Mouse (Mus musculus): Measurements from ENCODE around the gene Frmd6.

- TF ChIP-seq CTCF (IDR thresholded peaks at IDR 0.05; ENCODE audit: low read depth) (no peak), EP300 (IDR thresholded peaks at IDR 0.05; ENCODE audit: low read depth) (no peak)
These were observed 72.1 kb downstream of the Frmd6 start for GRCm38 (mm10) chr12:70897434-70897833.
